8 mouse cellular contexts compared by ENCODE assay signal in the genomic region with DNA sequence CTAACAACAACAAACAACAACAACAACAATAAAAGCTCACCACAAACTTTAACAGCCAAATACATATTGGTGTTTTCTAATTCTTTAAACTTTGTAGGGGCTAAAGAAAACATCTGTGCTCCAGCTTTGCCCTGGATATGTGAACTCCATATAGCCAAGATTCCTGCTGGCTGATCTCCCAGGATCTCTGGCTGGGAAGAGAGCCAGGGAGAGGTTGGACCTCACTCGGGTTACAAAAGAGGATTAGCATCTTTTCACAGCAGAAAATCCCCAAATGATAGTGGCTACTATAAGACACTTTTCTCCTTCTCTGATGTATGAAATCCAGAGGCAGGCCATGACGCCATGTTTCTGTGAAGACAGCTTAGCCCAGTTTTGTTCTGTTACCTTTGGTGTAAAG. TPM values are rescaled to one million over a fixed set of nuclear protein-coding genes. Genes with fewer than 3 reads are reported as not detected.
DNase-seq lines count a peak whose midpoint lies in the region; ATAC-seq and TF ChIP-seq lines count a peak whose summit lies in the region.

No protein-coding gene starts in this region.

- no peaks in the 10 kb centered on the region for H3K27me3 ChIP-seq in Patski

- in situ Hi-C loops in Patski (cut with MboI; ENCODE audit: low pct_unique_long_range_greater_than_20kb): no loop called here

- no peak for TF ChIP-seq CTCF in Patski (IDR thresholded peaks at IDR 0.05)

- intact Hi-C loops in heart, postnatal 25 days (cut with DNase I): no loop called here

- POLR2A ChIA-PET in Patski (lab: Charles Lee): interaction anchor here (0.7 kb wide), 1 partner anchor 207 kb away, joined by 4 read pairs; no protein-coding TSS in a partner anchor

- no peak for ATAC-seq in Patski

- peak; percentile 95 for DNase-seq in heart, adult 11 months
- DNase-seq in heart, postnatal 25 days (ENCODE audit: low spot score): no peak
- DNase-seq in Patski (ENCODE audit: low read depth, low spot score): peak; percentile 35
- DNase-seq in heart, adult 9 months (ENCODE audit: low spot score in 2 of 2): peak; percentile 41 to 70
- DNase-seq in lung, postnatal 14 days: peak; percentile 54
- no peak for DNase-seq in layer of hippocampus, adult 18-20 months (ENCODE audit: low spot score in 2 of 2)
- no peak for DNase-seq in left cerebral cortex, adult 8-10 months (ENCODE audit: low spot score in 2 of 2)
- no peak for DNase-seq in spleen, postnatal 4 days (ENCODE audit: low spot score in 2 of 2)

- CTCF ChIA-PET in Patski (lab: Charles Lee): interaction anchor here (0.9 kb wide), 1 partner anchor 14 kb away, joined by 3 read pairs; no protein-coding TSS in a partner anchor

RNA-seq across cellular contexts. Expression of a gene that starts 6.7 kb away (rescaled TPM):
- under 1 TPM; 0.39 to 0.68 TPM for total RNA-seq in heart, postnatal 25 days (2021)
- polyA plus RNA-seq in Patski (2021): 4.0 TPM
- 1 to 10 TPM; 1.0 to 1.9 TPM for total RNA-seq in layer of hippocampus, adult 18-20 months (2021)
- 1 to 10 TPM; 1.4 to 2.0 (median 1.5) TPM for total RNA-seq in left cerebral cortex, adult 8-10 months (2022)

Comparison
In these comparisons a context has a peak if more than half of its experiments do, and no peak if none do; other contexts are left out.
1. DNase-seq: peak in heart, adult 11 months (single experiment), Patski (single experiment), heart, adult 9 months (2 of 2) and lung, postnatal 14 days (single experiment); none in heart, postnatal 25 days (single experiment), layer of hippocampus, adult 18-20 months (0 of 2), left cerebral cortex, adult 8-10 months (0 of 2) and spleen, postnatal 4 days (0 of 2).